Mouse (Mus musculus) megakaryocyte, embryonic 14.5 days (primary cell): Measurements from ENCODE around the gene Serpina1e.

ENCODE experiments used
- FLI1 ChIP-seq: IDR thresholded peaks from 2 replicates; pipeline ENCODE4 v1.6.1; 2012; ENCODE audit warnings: low read length, inconsistent platforms, mixed read lengths
- GATA1 ChIP-seq: IDR thresholded peaks from 3 replicates; pipeline ENCODE4 v1.6.1; 2012; ENCODE audit warnings: mixed read lengths, low read length, inconsistent platforms, borderline replicate concordance

GRCm38 (mm10) chr12:103971080-103971479 is 12.3 kb upstream of the Serpina1e start:
- TF ChIP-seq GATA1 (no peak), FLI1 (no peak)
